Mouse (Mus musculus) liver, postnatal 0 days (tissue): ENCODE measurements around the gene Obp2a. TPM values are rescaled to one million over a fixed set of nuclear protein-coding genes. Genes with fewer than 3 reads are reported as not detected.
"Not testable (repeated sequence)": the region's sequence is repeated elsewhere in the genome, so short reads cannot be mapped to it uniquely, and the experiment has no call there.

Experiments used
- ATAC-seq: fragments of 200-750 bp; cut with Nextera tagmentation; 2 replicates; pipeline ENCODE4 v1.8.0; 2017; ENCODE audit warnings: mild to moderate bottlenecking, moderate library complexity
- DNase-seq: peaks from one replicate; pipeline ENCODE4 v3.0.0-alpha.2; 2016
- H3K27ac ChIP-seq: fragments of 300-500 bp; sonication (generic); 2 replicates; pipeline ENCODE4 v1.5.1; 2014; ENCODE audit warnings: antibody characterized with exemption, moderate library complexity, mild to moderate bottlenecking, low read depth
- H3K27me3 ChIP-seq: fragments of 300-500 bp; sonication (generic); 2 replicates; pipeline ENCODE4 v1.6.1; 2014; ENCODE audit warnings: low read length, control low read depth, mixed read lengths; ENCODE audit not compliant: insufficient read depth
- H3K36me3 ChIP-seq: fragments of 300-500 bp; sonication (generic); replicated peaks from 2 replicates; pipeline ENCODE4 v1.6.1; 2014; ENCODE audit warnings: mild to moderate bottlenecking, control low read depth, low read length, moderate library complexity, mixed read lengths; ENCODE audit not compliant: insufficient read depth
- H3K4me1 ChIP-seq: fragments of 300-500 bp; sonication (generic); 2 replicates; pipeline ENCODE4 v1.6.1; 2014; ENCODE audit warnings: antibody characterized with exemption, mild to moderate bottlenecking, control low read depth; ENCODE audit not compliant: insufficient read depth
- H3K4me2 ChIP-seq: fragments of 300-500 bp; sonication (generic); 2 replicates; pipeline ENCODE4 v1.6.1; 2014; ENCODE audit warnings: low read depth, mild to moderate bottlenecking, low read length, moderate library complexity, mixed read lengths
- H3K4me3 ChIP-seq: fragments of 300-500 bp; sonication (generic); 2 replicates; pipeline ENCODE4 v1.5.1; 2014; ENCODE audit warnings: low read depth, low read length
- H3K9ac ChIP-seq: fragments of 300-500 bp; sonication (generic); replicated peaks from 2 replicates; pipeline ENCODE4 v1.6.1; 2014; ENCODE audit warnings: mild to moderate bottlenecking, moderate library complexity
- H3K9me3 ChIP-seq: fragments of 300-500 bp; sonication (generic); 2 replicates; pipeline ENCODE4 v1.6.1; 2016; ENCODE audit warnings: mild to moderate bottlenecking, control low read depth, low read length, mixed read lengths
- CTCF ChIP-seq: sonication (generic); IDR thresholded peaks from 2 replicates; pipeline ENCODE4 v1.5.1; 2016; ENCODE audit warnings: antibody characterized with exemption, low read depth
- EP300 ChIP-seq: IDR thresholded peaks from 2 replicates; pipeline ENCODE4 v1.6.1; 2016; ENCODE audit warnings: antibody characterized with exemption, low read depth, mild to moderate bottlenecking
- WGBS: fragments of 180-500 bp; shearing (Covaris S2); extraction: QIAGEN DNeasy Blood & Tissue Kit; methylation state at CpG from one replicate; pipeline ENCODE4 v1.1.7; 2014; ENCODE audit not compliant: insufficient replicate concordance; 5-methylcytosine and 5-hydroxymethylcytosine counted together
- polyA plus RNA-seq: library from polyadenylated mRNA; unstranded; fragments of >200 nt; fragmentation: Nextera tagmentation; extraction: Ambion mirVana; gene quantifications from 2 replicates; pipeline ENCODE4 v1.2.1, GENCODE M21; 2015

Obp2a gene
- polyA plus RNA-seq: not detected in 2 replicates

GRCm38 (mm10) chr2:25699743-25700142 lies at the start of gene Obp2a:
TSS of gene Obp2a (plus strand) at chr2:25700043.
- ATAC-seq, H3K4me3 ChIP-seq: not testable (repeated sequence)

GRCm38 (mm10) chr2:25652902-25653301 lies 46.9 kb upstream of the Obp2a start, which contains the start of gene Lcn8:
TSS of gene Lcn8 (plus strand) at chr2:25653120.
- H3K9ac ChIP-seq: no peak within 1 kb of the TSS
- H3K4me1 ChIP-seq: no peaks in the 10 kb centered on the region
- no peak within 1 kb of the TSS for H3K27ac ChIP-seq
- no peaks in the 10 kb centered on the region for H3K36me3 ChIP-seq
- H3K9me3 ChIP-seq: no peaks in the 10 kb centered on the region
- no peak for TF ChIP-seq CTCF
- TF ChIP-seq EP300: no peak
- H3K4me2 ChIP-seq: no peak within 1 kb of the TSS
- 75% methylated on average over 2 of the region's 2 CpGs for WGBS
- H3K4me3 ChIP-seq: no peak within 1 kb of the TSS
- ATAC-seq: no peak
- no peaks in the 10 kb centered on the region for H3K27me3 ChIP-seq
- DNase-seq: no peak

More at GRCm38 (mm10) chr2:25699743-25700142, at the start of gene Obp2a:
- not testable (repeated sequence) for H3K9me3 ChIP-seq, H3K36me3 ChIP-seq, DNase-seq, H3K27me3 ChIP-seq, H3K4me2 ChIP-seq, H3K27ac ChIP-seq, H3K4me1 ChIP-seq, H3K9ac ChIP-seq
- 71% methylated on average over 3 of the region's 3 CpGs for WGBS

- 46% methylated on average over 1 of the region's 1 CpGs for WGBS
- Histone ChIP-seq H3K4me2 (no peak overlapping the region), H3K9ac (no peak overlapping the region), H3K4me3 (no peak overlapping the region), H3K36me3 (no peaks in the 10 kb centered on the region), H3K27me3 (no peaks in the 10 kb centered on the region), H3K4me1 (no peaks in the 10 kb centered on the region), H3K27ac (no peak overlapping the region), H3K9me3 (no peaks in the 10 kb centered on the region)
- TF ChIP-seq CTCF (no peak), EP300 (no peak)
- DNase-seq (no peak), ATAC-seq (no peak)
These were observed 45.3 kb upstream of the Obp2a start for GRCm38 (mm10) chr2:25654502-25654901.

- H3K4me2 ChIP-seq: no peak overlapping the region
These were observed 43.2 kb upstream of the Obp2a start for GRCm38 (mm10) chr2:25656691-25657090.

GRCm38 (mm10) chr2:25657246-25657645 lies 42.6 kb upstream of the Obp2a start:
- no peak for TF ChIP-seq CTCF
- no peak for TF ChIP-seq EP300
- 74% methylated on average over 4 of the region's 4 CpGs for WGBS

More at GRCm38 (mm10) chr2:25656691-25657090, 43.2 kb upstream of the Obp2a start:
- no peak for DNase-seq
- Histone ChIP-seq H3K27me3 (no peaks in the 10 kb centered on the region), H3K27ac (no peak overlapping the region), H3K36me3 (no peaks in the 10 kb centered on the region), H3K4me1 (no peaks in the 10 kb centered on the region), H3K9ac (no peak overlapping the region), H3K4me3 (no peak overlapping the region), H3K9me3 (no peaks in the 10 kb centered on the region)
- ATAC-seq: no peak
- TF ChIP-seq EP300: no peak
- no peak for TF ChIP-seq CTCF
- WGBS: 79% methylated on average over 4 of the region's 4 CpGs

GRCm38 (mm10) chr2:25657652-25658051 lies 42.2 kb upstream of the Obp2a start, which contains the start of gene Lcn5:
TSS of gene Lcn5 (plus strand) at chr2:25657952.
- Histone ChIP-seq H3K9me3 (no peaks in the 10 kb centered on the region), H3K4me2 (no peak within 1 kb of the TSS), H3K27ac (no peak within 1 kb of the TSS), H3K27me3 (no peaks in the 10 kb centered on the region), H3K4me3 (no peak within 1 kb of the TSS), H3K9ac (no peak within 1 kb of the TSS), H3K36me3 (no peaks in the 10 kb centered on the region), H3K4me1 (no peaks in the 10 kb centered on the region)
- TF ChIP-seq CTCF (no peak), EP300 (no peak)
- ATAC-seq (no peak), DNase-seq (no peak)

More at GRCm38 (mm10) chr2:25657246-25657645, 42.6 kb upstream of the Obp2a start:
- H3K4me1 ChIP-seq: no peaks in the 10 kb centered on the region
- no peak for ATAC-seq
- no peaks in the 10 kb centered on the region for H3K36me3 ChIP-seq
- H3K27me3 ChIP-seq: no peaks in the 10 kb centered on the region
- H3K4me2 ChIP-seq: no peak overlapping the region
- no peak for DNase-seq
- H3K9me3 ChIP-seq: no peaks in the 10 kb centered on the region
- H3K4me3 ChIP-seq: no peak overlapping the region
- no peak overlapping the region for H3K9ac ChIP-seq
- H3K27ac ChIP-seq: no peak overlapping the region

GRCm38 (mm10) chr2:25660279-25660678 lies 39.6 kb upstream of the Obp2a start:
- no peak for ATAC-seq
- no peaks in the 10 kb centered on the region for H3K4me1 ChIP-seq
- H3K27ac ChIP-seq: no peak overlapping the region
- TF ChIP-seq CTCF (no peak), EP300 (no peak)
- no peaks in the 10 kb centered on the region for H3K36me3 ChIP-seq
- no peaks in the 10 kb centered on the region for H3K9me3 ChIP-seq
- WGBS: 79% methylated on average over 8 of the region's 8 CpGs
- H3K27me3 ChIP-seq: no peaks in the 10 kb centered on the region
- no peak overlapping the region for H3K4me3 ChIP-seq
- no peak for DNase-seq
- no peak overlapping the region for H3K9ac ChIP-seq
- no peak overlapping the region for H3K4me2 ChIP-seq
